Mouse (Mus musculus): Measurements from ENCODE around the gene Enthd1.

GRCm38 (mm10) chr15:80586296-80586695 lies 21.3 kb upstream of the Enthd1 start:
- TF ChIP-seq CTCF (IDR thresholded peaks at IDR 0.05; ENCODE audit: low read depth) (no peak), EP300 (IDR thresholded peaks at IDR 0.05; ENCODE audit: low read depth) (no peak)

Measured in liver, embryonic 14.5 days (tissue).